Mouse (Mus musculus) heart, embryonic 11.5 days (tissue): ENCODE measurements around the gene Dll4. TPM values are rescaled to one million over a fixed set of nuclear protein-coding genes. Genes with fewer than 3 reads are reported as not detected.

Source experiments
- ATAC-seq: fragments of 200-750 bp; cut with Nextera tagmentation; replicated peaks from 2 replicates; pipeline ENCODE4 v1.8.0; 2017; ENCODE audit warnings: moderate library complexity; ENCODE audit not compliant: insufficient number of reproducible peaks, low FRiP score, low TSS enrichment
- H3K27ac ChIP-seq: fragments of 300-500 bp; sonication (generic); 2 replicates; pipeline ENCODE4 v1.5.1; 2014; ENCODE audit warnings: mild to moderate bottlenecking, low read depth, low read length
- H3K27me3 ChIP-seq: fragments of 300-500 bp; sonication (generic); 2 replicates; pipeline ENCODE4 v1.6.1; 2014; ENCODE audit warnings: mild to moderate bottlenecking, low read length, mixed read lengths; ENCODE audit not compliant: control insufficient read depth, insufficient read depth
- H3K36me3 ChIP-seq: fragments of 300-500 bp; sonication (generic); 2 replicates; pipeline ENCODE4 v1.6.1; 2014; ENCODE audit warnings: mild to moderate bottlenecking, low read length, moderate library complexity, mixed read lengths; ENCODE audit not compliant: control insufficient read depth, insufficient read depth
- H3K4me1 ChIP-seq: fragments of 300-500 bp; sonication (generic); 2 replicates; pipeline ENCODE4 v1.6.1; 2014; ENCODE audit warnings: low read length; ENCODE audit not compliant: control insufficient read depth, insufficient read depth
- H3K4me2 ChIP-seq: fragments of 300-500 bp; sonication (generic); 2 replicates; pipeline ENCODE4 v1.6.1; 2014; ENCODE audit warnings: mild to moderate bottlenecking, moderate library complexity
- H3K4me3 ChIP-seq: fragments of 300-500 bp; sonication (generic); 2 replicates; pipeline ENCODE4 v1.5.1; 2014; ENCODE audit warnings: low read depth, low read length
- H3K9ac ChIP-seq: fragments of 300-500 bp; sonication (generic); 2 replicates; pipeline ENCODE4 v1.6.1; 2014; ENCODE audit warnings: mild to moderate bottlenecking, low read depth, low read length, moderate library complexity
- H3K9me3 ChIP-seq: fragments of 300-500 bp; sonication (generic); replicated peaks from 2 replicates; pipeline ENCODE4 v1.6.1; 2016; ENCODE audit warnings: low read length; ENCODE audit not compliant: control insufficient read depth
- WGBS: fragments of 180-500 bp; shearing (Covaris S2); extraction: QIAGEN DNeasy Blood & Tissue Kit; methylation state at CpG from one replicate; pipeline ENCODE4 v1.1.7; 2014; ENCODE audit not compliant: insufficient replicate concordance; 5-methylcytosine and 5-hydroxymethylcytosine counted together
- polyA plus RNA-seq: library from polyadenylated mRNA; unstranded; fragments of >200 nt; fragmentation: Nextera tagmentation; extraction: Ambion mirVana; gene quantifications from 2 replicates; pipeline ENCODE4 v1.2.1, GENCODE M21; 2014

The Dll4 gene
- polyA plus RNA-seq, 1 experiment from 2014 or later: 3.7 TPM

- H3K27ac ChIP-seq: no peak overlapping the region
- H3K36me3 ChIP-seq: no peaks in the 10 kb centered on the region
- H3K9me3 ChIP-seq: no peaks in the 10 kb centered on the region
- no peak for ATAC-seq
- WGBS: 86% methylated on average over 3 of the region's 3 CpGs
- H3K4me2 ChIP-seq: no peak overlapping the region
- H3K4me1 ChIP-seq: no peaks in the 10 kb centered on the region
- no peak overlapping the region for H3K4me3 ChIP-seq
- peaks cover 19% of the 10 kb centered on the region for H3K27me3 ChIP-seq
- H3K9ac ChIP-seq: no peak overlapping the region
These were observed 29.5 kb downstream of the Dll4 start for GRCm38 (mm10) chr2:119355089-119355488.

- H3K27me3 ChIP-seq: peaks cover 14% of the 10 kb centered on the region
- H3K27ac ChIP-seq: no peak overlapping the region
- H3K36me3 ChIP-seq: no peaks in the 10 kb centered on the region
- no peaks in the 10 kb centered on the region for H3K4me1 ChIP-seq
- H3K9me3 ChIP-seq: no peaks in the 10 kb centered on the region
- WGBS: 35% methylated on average over 7 of the region's 7 CpGs
- ATAC-seq: no peak
- H3K4me3 ChIP-seq: no peak overlapping the region
- H3K4me2 ChIP-seq: no peak overlapping the region
- no peak overlapping the region for H3K9ac ChIP-seq
These were observed 30.1 kb downstream of the Dll4 start for GRCm38 (mm10) chr2:119355651-119356050.

- H3K9me3 ChIP-seq: peaks cover 3% of the 10 kb centered on the region
- no peak for ATAC-seq
- H3K36me3 ChIP-seq: no peaks in the 10 kb centered on the region
- no peaks in the 10 kb centered on the region for H3K4me1 ChIP-seq
- H3K9ac ChIP-seq: no peak overlapping the region
- no peak overlapping the region for H3K27ac ChIP-seq
- H3K4me3 ChIP-seq: no peak overlapping the region
- H3K4me2 ChIP-seq: no peak overlapping the region
- H3K27me3 ChIP-seq: peaks cover 10% of the 10 kb centered on the region; the same call in 1 of the 2 replicates
These were observed 30.7 kb downstream of the Dll4 start for GRCm38 (mm10) chr2:119356310-119356709.

GRCm38 (mm10) chr2:119356805-119357204 is 31.2 kb downstream of the Dll4 start:
- WGBS: 82% methylated on average over 5 of the region's 5 CpGs

GRCm38 (mm10) chr2:119358249-119358648 is 32.7 kb downstream of the Dll4 start:
- WGBS: 80% methylated on average over 6 of the region's 6 CpGs
- Histone ChIP-seq H3K4me1 (no peaks in the 10 kb centered on the region), H3K27ac (no peak overlapping the region), H3K9ac (no peak overlapping the region), H3K4me3 (no peak overlapping the region), H3K9me3 (peaks cover 3% of the 10 kb centered on the region), H3K27me3 (no peaks in the 10 kb centered on the region), H3K4me2 (no peak overlapping the region), H3K36me3 (no peaks in the 10 kb centered on the region; the same call in 1 of the 2 replicates)
- no peak for ATAC-seq

More at GRCm38 (mm10) chr2:119356805-119357204, 31.2 kb downstream of the Dll4 start:
- ATAC-seq: no peak
- H3K27me3 ChIP-seq: peaks cover 5% of the 10 kb centered on the region; the same call in 1 of the 2 replicates
- H3K4me3 ChIP-seq: no peak overlapping the region
- no peaks in the 10 kb centered on the region; the same call in 1 of the 2 replicates for H3K36me3 ChIP-seq
- H3K4me2 ChIP-seq: no peak overlapping the region
- no peaks in the 10 kb centered on the region for H3K4me1 ChIP-seq
- H3K9me3 ChIP-seq: peaks cover 3% of the 10 kb centered on the region
- no peak overlapping the region for H3K9ac ChIP-seq
- H3K27ac ChIP-seq: no peak overlapping the region

GRCm38 (mm10) chr2:119359721-119360291 is 34.2 kb downstream of the Dll4 start:
- H3K9me3 ChIP-seq: peaks cover 3% of the 10 kb centered on the region
- WGBS: 49% methylated on average over 2 of the region's 2 CpGs
- no peak overlapping the region for H3K9ac ChIP-seq
- no peak overlapping the region for H3K4me3 ChIP-seq
- no peaks in the 10 kb centered on the region; the same call in 1 of the 2 replicates for H3K36me3 ChIP-seq
- H3K27me3 ChIP-seq: no peaks in the 10 kb centered on the region
- no peaks in the 10 kb centered on the region for H3K4me1 ChIP-seq
- ATAC-seq: no peak
- H3K27ac ChIP-seq: no peak overlapping the region
- no peak overlapping the region for H3K4me2 ChIP-seq

GRCm38 (mm10) chr2:119364969-119365368 is 39.4 kb downstream of the Dll4 start:
- peaks cover 3% of the 10 kb centered on the region for H3K9me3 ChIP-seq
- no peak overlapping the region for H3K4me3 ChIP-seq

GRCm38 (mm10) chr2:119367346-119367745 is 41.8 kb downstream of the Dll4 start:
- Histone ChIP-seq H3K27ac (no peak overlapping the region), H3K27me3 (no peaks in the 10 kb centered on the region), H3K4me3 (no peak overlapping the region), H3K36me3 (peaks cover 3% of the 10 kb centered on the region; the same call in 1 of the 2 replicates), H3K9me3 (no peaks in the 10 kb centered on the region), H3K4me1 (no peaks in the 10 kb centered on the region), H3K4me2 (no peak overlapping the region), H3K9ac (no peak overlapping the region)
- WGBS: 72% methylated on average over 3 of the region's 3 CpGs
- ATAC-seq: no peak

More at GRCm38 (mm10) chr2:119364969-119365368, 39.4 kb downstream of the Dll4 start:
- Histone ChIP-seq H3K27ac (no peak overlapping the region), H3K9ac (no peak overlapping the region), H3K36me3 (no peaks in the 10 kb centered on the region; the same call in 1 of the 2 replicates), H3K27me3 (no peaks in the 10 kb centered on the region), H3K4me1 (no peaks in the 10 kb centered on the region), H3K4me2 (no peak overlapping the region)
- WGBS: 84% methylated on average over 3 of the region's 3 CpGs
- no peak for ATAC-seq

GRCm38 (mm10) chr2:119370116-119370515 is 44.5 kb downstream of the Dll4 start:
- H3K27me3 ChIP-seq: no peaks in the 10 kb centered on the region
- 90% methylated on average over 10 of the region's 10 CpGs for WGBS
- peaks cover 19% of the 10 kb centered on the region for H3K36me3 ChIP-seq
- no peak overlapping the region for H3K27ac ChIP-seq
- H3K4me3 ChIP-seq: no peak overlapping the region
- no peak overlapping the region for H3K9ac ChIP-seq
- ATAC-seq: no peak
- no peaks in the 10 kb centered on the region for H3K9me3 ChIP-seq
- H3K4me2 ChIP-seq: no peak overlapping the region
- no peaks in the 10 kb centered on the region for H3K4me1 ChIP-seq
